Mouse (Mus musculus) erythroblast, adult 5-6 weeks (primary cell): ENCODE measurements around the gene Rapgef4. TPM values are rescaled to one million over a fixed set of nuclear protein-coding genes. Genes with fewer than 3 reads are reported as not detected.

ENCODE experiments used
- ATAC-seq: replicated peaks from 2 replicates; pipeline ENCODE4 v1.8.0; 2016; ENCODE audit warnings: moderate number of reproducible peaks, mild to moderate bottlenecking, moderate TSS enrichment, inconsistent platforms; ENCODE audit not compliant: poor library complexity, low FRiP score, severe bottlenecking
- total RNA-seq, 2 experiments: library from RNA; stranded (forward) in 1 of 2; stranded (reverse) in 1 of 2; fragments of 150-400 nt in 1 of 2; fragments of 200-764, 138-1000 nt in 1 of 2; gene quantifications; 2 replicates each; pipeline versions ENCODE4 v1.2.3 to v1.2.4; 2015 to 2017; ENCODE audit warnings: low replicate concordance in 2 of 2

Rapgef4 gene
- total RNA-seq, 2 experiments from 2014 or later: 4.8 TPM; not detected in 1

DNA sequence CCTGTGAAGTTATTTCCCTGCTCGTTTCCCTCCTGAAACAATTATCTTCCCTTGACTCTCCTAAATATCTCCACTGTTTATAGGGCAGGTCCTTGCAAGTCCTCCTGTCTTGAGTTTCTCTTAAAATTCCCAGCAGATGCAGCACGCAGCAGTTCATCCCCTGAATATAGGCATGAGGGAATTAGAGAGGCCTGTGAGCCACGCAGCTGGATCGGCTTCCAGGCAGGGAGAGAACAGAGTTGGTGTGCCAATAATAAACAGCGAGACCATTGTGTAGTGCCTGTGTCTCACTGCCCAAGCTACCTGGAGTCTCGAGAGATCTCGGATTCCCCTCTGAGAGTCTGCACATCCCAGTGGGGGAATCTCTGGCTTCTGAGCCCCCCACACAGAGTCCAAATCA is 259.0 kb downstream of the Rapgef4 start:
- ATAC-seq: no peak

DNA sequence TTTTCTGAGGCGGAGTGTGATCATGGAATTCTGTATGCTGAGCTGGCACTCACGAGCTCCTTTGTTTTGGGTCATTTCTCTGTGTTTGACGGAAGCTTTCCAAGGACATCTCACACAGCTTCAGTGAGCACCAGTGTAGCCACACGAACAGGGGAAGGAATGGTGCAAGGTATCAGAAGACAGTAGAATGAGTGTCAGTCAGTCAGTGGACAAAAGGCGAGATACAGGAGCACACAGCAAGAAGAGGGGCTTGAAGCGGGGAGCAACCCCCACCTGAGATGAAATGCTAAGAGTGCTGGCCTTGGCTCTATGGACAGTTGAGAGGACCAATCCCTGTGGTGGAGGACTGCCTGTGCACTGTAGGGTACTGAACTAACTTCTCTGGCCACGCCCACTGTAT is 259.7 kb downstream of the Rapgef4 start:
- ATAC-seq: no peak

DNA sequence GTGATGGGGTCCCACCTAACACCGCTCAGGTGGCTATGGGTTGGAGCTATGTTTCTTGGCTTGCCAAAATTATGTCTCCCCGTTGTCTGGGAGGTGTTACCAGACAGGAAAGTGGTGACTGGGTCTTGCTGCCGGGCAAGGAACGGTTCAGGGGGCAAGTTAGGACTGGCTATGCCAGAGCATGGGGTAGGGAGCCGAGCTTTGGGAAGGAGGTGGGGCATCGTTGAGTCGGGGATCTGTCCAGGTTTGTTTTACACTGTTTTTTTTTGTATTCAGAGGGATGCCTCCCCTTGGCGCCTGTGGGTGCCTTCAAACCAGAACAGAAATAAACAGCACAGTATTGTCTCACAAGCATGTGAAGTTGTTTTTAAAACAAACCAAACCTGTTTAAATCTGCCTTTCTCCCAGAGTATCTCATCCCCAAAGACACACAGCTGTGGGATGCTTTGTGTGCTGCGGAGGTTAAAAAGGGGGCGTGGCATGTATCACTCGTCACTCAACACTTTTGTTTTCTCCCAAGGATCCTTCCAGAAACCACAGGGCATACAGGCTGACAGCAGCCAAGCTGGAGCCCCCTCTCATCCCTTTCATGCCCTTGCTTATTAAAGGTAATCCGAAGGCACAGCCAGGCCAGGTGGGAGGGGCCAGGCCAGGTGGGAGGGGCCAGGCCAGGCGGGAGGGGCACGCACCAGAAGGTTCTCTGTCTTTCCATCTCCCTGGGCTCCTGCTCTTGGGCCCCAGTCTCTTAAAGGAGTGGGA is 260.9 kb downstream of the Rapgef4 start:
- no peak for ATAC-seq

DNA sequence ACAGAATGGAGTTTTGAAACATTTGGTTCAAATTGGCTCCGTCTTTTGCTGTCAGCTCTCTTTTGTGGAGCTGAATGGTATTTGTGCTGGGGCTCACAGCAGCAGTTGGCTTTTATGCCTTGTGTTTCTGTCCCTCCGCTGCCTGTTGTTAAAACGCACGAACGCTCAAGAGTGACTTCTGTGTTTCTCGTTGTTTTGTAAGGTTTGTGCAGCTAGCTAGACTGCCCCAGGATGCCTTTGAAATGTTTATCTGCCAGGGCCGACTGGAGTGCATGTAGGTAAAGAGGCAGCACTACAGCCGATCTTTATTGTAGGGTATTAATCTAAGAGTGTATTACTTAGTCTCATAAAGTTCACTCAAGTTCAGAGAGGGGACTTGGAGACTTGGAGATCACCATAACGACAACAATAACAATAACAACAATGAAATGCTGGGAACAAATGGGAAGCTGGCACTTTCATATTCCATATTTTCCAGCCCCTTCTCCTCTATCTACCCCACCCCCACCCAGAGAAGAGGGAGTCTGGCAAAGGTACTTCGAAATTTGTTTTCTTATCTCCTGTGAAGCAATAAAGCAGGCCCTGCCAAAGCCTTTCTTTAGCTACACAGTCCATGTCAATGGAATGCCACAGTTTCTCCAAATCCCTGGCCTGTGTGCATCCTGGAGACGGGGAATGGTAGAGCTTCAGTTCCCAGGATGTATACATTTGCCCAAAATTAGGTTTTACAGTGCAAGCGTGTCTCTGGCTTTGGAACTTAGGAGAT is 262.1 kb downstream of the Rapgef4 start:
- ATAC-seq: no peak

DNA sequence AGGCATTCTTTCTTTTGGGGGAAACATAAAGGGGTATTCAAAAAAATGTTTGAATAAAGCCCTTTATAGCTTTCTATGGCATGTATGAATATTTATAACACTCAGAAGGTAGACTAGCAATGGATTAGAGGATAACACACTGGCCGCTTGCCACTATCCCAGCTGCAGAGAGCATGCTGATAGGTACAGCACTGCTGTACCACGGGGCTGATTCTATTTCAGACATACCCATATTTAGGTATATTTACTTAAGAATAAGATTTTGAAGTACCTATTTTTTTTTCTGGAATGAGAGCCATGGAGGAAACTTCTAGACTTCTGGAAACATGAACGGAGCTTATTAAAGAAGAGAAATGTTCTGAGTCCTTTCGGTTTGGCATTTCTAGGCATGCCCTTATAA is 264.6 kb downstream of the Rapgef4 start:
- ATAC-seq: no peak

DNA sequence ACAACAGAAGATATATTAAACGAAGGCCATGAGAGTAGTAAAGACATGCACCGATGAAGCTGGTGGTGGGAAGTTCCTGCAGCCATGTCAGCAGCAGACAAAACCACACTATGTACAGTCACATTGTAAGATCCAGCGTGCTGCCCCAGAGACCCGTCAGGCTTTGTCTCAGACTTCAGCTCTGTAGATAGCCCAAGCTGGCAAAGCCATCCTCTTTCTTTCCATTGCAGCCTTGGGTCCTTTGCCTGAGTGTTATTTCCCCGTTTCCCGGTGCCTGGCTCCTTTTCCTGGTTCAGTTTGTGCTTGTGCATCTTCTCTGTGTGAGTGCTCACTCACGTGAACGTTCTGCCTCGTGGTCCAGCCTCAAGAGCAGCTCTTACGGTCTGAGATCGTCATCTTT is 265.3 kb downstream of the Rapgef4 start:
- no peak for ATAC-seq

DNA sequence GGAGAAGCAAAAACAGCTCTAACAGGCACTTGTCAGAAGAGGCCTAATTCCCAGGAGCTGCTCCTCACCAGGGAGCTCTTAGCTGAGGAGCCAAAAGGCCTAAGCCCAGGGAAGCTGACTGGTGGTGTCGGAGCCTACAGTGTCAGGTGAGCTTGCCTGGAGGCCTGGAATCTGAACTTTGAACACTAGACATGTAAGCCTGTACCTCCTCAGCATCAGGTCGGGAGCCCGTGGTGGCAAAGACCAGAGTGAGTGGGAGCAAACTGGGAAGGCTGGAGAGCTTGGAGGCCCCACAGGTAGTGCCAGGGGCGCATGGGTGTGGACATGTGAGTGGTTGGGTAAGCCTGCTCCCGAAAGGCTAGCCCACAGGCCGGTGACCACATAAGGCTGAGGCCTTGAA is 266.8 kb downstream of the Rapgef4 start:
- no peak for ATAC-seq

DNA sequence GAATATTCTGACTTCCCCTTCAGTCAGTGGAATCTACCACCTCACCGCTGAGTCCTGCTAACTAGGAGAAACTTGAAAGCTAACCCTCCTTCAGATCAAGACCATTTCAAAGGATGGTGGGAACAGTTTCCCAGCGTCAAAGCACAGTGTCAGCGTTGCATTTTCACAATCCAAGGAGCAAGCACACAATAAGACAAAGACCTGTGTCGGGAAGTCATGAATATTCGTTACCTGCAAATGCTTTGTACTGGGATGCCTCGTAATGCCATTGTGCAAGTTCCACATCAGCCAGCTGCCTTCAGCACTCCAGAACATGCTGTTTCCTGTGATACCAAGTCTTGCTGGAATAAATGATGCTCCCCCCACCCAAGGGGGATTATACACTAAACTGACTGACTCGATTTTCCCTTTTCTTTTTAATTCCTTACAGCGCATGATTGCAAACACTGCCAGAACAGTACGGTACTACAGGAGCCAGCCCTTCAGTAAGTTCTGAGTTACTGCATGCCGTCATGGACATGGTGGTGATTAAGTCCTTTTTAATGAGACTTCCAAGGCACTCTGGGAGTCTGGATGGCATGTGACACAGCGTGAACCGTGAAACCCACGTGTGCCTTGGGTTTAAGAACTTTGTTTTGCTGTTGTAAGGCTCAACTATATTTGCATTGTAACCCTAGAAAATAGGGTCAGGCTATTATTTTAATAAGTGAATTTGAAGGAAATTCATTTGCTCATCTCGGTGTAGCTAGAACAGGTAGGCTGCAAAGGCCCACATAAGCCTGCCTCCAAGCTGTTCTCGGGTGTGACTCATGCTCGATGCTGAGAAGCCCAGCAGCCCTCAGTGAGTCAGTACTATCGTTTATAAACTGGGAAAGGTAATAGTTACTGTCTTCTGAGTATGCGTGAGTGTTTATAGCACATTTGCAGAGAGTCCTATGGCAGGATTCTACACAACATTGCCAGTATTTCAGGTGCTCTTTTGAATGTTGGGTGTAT is 271.8 kb downstream of the Rapgef4 start:
- ATAC-seq: no peak

DNA sequence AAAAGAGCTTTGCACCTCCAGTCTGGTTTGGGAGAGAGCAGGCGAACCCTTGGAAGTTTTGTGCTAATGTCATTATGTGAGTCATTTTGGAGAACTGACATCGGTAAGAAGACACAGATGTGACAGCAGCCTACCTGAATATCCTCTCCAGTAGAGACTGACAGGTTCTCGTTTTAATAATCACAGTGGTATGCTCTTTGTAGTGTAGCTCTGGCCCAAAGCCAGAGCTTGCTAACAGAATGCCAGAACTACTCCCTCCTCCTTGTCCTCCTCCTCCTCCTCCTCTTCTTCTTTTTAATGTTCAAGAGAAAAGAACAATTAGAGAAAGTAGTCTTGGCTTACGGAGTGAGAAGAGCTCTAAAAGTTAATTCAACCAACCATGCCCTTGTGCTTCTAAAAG is 272.8 kb downstream of the Rapgef4 start:
- no peak for ATAC-seq

DNA sequence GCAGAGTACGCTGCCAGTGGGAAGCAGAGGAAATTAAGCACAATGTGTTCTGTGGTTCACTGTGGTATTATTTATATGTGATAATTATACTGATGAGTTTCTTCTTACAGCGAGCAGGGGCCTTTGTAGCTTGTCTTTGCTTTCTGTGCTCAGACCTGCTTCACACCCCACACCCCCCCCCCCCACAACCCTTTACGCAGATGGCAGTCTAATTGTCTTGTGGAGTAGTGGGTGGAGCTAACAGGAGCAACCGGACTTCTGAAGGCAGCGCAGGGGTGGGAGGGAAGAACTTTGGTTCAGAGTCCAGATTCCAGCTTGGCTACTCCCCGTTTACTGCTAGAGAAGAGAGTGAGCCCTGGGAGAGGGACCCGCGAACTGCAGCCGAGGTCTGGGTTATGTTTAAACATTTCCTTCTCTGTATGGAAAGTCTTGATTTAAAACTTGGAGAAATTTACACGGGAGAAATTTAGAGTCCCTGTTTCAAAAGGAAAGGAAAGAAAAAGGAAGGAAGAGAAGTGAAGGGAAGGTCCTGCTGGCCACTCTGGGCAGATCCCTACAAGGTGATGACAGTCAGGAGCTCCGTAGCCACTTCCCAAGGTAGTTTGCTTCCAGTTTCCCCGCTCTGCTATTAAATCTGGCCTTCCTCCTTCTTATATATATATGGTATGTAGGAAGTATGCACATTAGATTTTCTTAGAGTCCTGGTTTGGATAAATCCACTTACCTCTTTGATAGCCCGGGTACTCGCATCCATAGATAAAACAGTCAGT is 274.0 kb downstream of the Rapgef4 start:
- no peak for ATAC-seq

DNA sequence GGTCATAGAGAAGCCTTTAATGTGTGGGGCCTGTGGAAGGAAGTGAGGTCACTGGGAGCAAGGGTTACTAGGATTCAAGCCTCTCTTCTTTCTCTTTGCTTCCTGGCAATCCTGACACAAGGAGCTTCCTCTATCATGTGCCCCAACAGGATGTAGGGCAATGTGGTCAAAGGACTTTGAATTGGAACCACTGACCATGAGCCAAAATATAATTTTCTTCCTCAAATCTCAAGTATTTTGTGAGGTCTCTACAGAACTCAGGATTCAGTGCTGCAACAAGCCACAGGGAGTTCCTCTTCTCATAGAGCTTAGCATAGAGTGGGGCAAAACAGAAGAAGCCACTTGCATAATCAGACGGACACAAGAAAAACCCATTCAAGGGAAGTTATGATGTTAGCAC is 279.7 kb downstream of the Rapgef4 start:
- no peak for ATAC-seq

DNA sequence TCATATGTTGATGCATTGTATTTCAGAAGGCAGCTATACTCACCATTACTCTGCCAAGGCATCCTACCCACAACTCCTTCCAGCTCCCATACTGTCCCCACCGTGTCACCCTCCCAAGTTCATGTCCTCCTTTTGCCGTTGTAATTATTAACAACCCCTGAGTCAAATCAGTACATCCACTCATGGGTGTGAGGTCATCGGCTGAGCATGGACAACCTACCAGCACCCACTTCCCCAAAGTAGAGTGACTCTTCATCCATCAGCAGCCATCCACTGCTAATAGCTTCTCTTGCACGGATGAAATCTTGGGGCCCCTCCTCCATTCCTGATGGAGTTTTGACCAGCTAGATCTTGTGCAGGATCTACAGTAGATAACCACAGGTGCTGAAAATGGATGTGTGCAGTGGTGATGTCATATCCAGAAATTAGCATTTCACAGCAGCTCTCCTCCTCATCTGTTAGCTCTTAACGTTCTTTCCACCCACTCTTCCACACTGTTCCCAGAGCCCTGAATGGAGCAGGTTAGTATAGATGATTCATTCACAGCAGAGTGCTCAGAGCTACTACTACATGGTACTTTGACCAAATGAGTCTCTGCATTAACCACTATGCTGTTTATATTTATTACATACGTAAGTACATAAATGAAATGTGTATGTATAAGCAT is 281.9 kb downstream of the Rapgef4 start:
- ATAC-seq: no peak

DNA sequence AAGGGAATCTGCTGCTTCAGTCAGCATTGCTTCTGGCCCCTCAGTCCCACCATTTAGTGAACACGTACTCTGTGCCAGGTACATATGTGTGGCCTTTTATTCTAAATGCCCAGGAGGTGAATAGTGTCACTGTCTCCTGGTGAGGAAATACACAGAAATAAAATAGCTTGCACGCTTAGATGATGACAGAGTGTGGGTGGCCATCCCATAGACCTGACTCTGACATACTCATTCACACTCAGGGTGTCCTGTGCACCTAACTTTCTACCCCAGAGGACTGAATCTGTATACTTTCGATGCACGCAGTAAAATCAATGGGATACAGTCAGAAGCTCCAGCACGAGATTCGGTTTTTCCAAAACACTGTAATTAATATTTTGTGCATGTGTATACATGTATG is 286.4 kb downstream of the Rapgef4 start:
- ATAC-seq: no peak

DNA sequence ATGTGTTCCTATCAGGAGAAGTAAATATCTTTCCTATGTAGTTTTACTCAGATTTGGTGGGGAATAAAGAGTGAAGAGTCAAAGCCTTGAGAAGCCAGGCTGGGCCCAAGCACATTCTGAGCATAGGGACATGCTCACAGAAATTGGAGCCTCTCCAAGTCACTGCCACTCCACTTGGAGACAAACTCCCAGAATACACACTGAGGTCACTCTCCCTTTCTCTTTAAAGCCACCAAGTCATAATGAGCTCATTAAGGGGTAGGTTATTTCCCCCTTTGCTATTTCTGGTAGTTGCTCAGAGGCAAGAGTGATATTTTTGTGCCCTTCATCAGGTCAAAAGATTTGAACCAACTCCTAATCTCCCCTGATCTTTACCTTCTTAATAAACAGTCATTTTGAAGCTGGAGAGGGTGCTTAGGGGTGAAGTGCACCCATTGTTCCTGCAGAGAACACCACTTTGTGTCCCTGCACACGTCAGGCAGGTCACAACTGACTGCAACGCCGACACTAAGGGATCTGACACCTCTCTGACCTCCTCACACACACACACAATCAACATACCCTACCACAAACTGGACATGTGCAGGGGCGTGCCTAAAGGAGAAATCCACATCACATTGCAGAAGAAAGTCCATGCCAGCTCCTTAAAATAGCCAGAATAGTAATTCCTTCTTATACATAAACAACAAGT is 288.8 kb downstream of the Rapgef4 start:
- no peak for ATAC-seq

DNA sequence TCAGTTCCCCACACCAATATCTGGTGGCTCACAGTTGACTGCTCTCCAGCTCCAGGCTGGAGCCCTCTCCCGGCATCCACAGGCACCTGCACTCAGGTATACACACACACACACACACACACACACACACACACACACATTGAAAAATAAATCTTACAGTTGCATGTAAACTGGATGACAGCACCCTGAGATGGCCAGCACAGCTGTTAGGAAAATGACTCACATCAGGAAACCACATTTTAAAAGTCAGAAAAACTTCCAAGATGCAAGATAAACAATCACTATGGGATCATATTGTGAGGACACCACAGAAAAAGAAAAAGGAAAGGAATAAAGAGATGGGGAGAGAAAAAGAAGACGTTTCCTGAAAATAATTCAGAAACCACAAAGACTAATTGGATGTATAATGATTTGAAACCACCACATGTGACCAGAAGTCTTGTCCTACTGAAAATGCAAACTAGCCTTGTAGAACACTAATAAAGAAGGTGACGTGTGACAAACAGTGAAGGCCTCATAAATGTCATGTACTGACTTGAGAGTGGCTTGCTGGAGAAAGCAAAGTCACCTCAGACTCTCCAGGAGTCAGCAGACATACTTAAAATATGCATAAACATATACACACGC is 297.3 kb downstream of the Rapgef4 start:
- no peak for ATAC-seq

DNA sequence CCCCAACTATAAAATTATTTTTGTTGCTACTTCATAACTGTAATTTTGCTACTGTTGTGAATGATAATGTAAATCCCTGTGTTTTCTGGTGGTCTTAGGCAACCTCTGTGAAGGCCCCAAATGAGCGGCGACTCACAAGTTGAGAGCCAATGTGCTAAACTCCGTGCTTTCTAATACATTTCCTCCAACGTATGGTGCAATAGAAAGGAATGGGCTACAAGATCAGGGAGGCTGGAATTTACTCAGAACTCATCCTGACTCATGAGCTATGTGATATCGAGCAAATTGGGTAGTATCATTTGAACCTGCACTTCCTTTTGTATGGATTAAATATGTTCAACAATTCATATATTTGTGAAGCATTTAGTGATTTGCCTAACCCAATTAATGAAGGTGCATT is 299.5 kb downstream of the Rapgef4 start:
- ATAC-seq: no peak

DNA sequence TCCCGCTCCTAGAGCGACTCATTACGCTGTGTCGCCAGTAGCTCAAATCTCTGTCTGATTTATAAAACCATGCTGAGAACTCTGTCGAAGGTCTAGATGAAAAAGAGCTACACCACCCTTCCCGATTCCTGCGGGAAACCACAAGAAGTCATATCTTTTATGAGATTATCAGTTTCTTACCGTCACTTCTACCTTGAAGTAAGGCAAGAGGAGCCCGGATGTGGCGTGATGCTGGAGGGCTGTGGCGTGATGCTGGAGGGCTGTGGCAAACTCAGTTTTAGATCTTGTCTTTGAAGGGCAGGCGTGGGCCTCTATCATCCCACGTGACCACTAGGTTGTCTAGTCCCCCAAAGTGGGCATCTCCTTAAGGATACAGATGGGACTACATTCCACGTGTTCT is 300.9 kb downstream of the Rapgef4 start:
- no peak for ATAC-seq

DNA sequence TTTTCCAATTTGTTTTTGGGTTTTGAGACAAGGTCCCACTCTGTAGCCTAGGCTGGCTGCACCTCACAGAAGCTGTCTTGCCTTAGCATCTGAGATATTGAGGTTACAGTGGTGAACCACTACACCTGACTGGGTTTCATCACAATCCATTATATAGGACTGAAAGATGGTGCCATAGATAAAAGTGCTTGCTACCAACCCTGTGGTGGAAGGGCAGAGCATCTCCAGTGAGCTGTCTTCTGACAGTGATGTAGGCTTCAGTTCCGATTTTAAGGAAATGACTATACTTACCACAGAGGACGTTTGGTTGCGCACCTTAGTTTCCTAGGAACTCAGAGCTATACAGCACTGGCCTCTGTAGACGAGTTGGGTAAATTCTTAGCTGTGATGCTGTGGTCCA is 301.7 kb downstream of the Rapgef4 start:
- ATAC-seq: no peak
